Mouse (Mus musculus) forebrain, embryonic 14.5 days (tissue): ENCODE results near the gene Acr. TPM values are rescaled to one million over a fixed set of nuclear protein-coding genes. Genes with fewer than 3 reads are reported as not detected.
A peak's percentile ranks its signal among the peaks of the same experiment; 100 is the strongest.

Source experiments
- ATAC-seq: fragments of 200-750 bp; cut with Nextera tagmentation; 2 replicates; pipeline ENCODE4 v1.8.0; 2017; ENCODE audit warnings: mild to moderate bottlenecking, moderate library complexity
- DNase-seq: peaks from one replicate; pipeline ENCODE4 v3.0.0-alpha.2; 2015; ENCODE audit warnings: low spot score
- H3K27ac ChIP-seq: fragments of 300-500 bp; sonication (generic); 2 replicates; pipeline ENCODE4 v1.5.1; 2014; ENCODE audit warnings: low read depth, mild to moderate bottlenecking, control low read depth, low read length, moderate library complexity
- H3K27me3 ChIP-seq: fragments of 300-500 bp; sonication (generic); replicated peaks from 2 replicates; pipeline ENCODE4 v1.6.1; 2014; ENCODE audit warnings: low read length, control low read depth, mixed read lengths; ENCODE audit not compliant: control insufficient read depth, insufficient read depth
- H3K36me3 ChIP-seq: fragments of 300-500 bp; sonication (generic); 2 replicates; pipeline ENCODE4 v1.6.1; 2014; ENCODE audit warnings: low read length, control low read depth; ENCODE audit not compliant: control insufficient read depth, insufficient read depth
- H3K4me1 ChIP-seq: fragments of 300-500 bp; sonication (generic); 2 replicates; pipeline ENCODE4 v1.6.1; 2014; ENCODE audit warnings: antibody characterized with exemption, low read length, control low read depth; ENCODE audit not compliant: control insufficient read depth, insufficient read depth
- H3K4me2 ChIP-seq: fragments of 300-500 bp; sonication (generic); 2 replicates; pipeline ENCODE4 v1.6.1; 2014; ENCODE audit warnings: mild to moderate bottlenecking, control low read depth, low read length
- H3K4me3 ChIP-seq: fragments of 300-500 bp; sonication (generic); 2 replicates; pipeline ENCODE4 v1.5.1; 2014; ENCODE audit warnings: low read depth, low read length, control low read depth
- H3K9ac ChIP-seq: fragments of 300-500 bp; sonication (generic); 2 replicates; pipeline ENCODE4 v1.6.1; 2014; ENCODE audit warnings: mild to moderate bottlenecking, low read length, control low read depth, moderate library complexity
- H3K9me3 ChIP-seq: fragments of 300-500 bp; sonication (generic); replicated peaks from 2 replicates; pipeline ENCODE4 v1.6.1; 2016; ENCODE audit warnings: low read length, control low read depth, mixed read lengths; ENCODE audit not compliant: control insufficient read depth
- WGBS: fragments of 180-500 bp; shearing (Covaris S2); extraction: QIAGEN DNeasy Blood & Tissue Kit; methylation state at CpG from one replicate; pipeline ENCODE4 v1.1.7; 2014; 5-methylcytosine and 5-hydroxymethylcytosine counted together
- polyA plus RNA-seq: library from polyadenylated mRNA; unstranded; fragments of >200 nt; fragmentation: Nextera tagmentation; extraction: Ambion mirVana; gene quantifications from 2 replicates; pipeline ENCODE4 v1.2.1, GENCODE M21; 2014

The Acr gene
- polyA plus RNA-seq, 1 experiment from 2014 or later: 0.63 TPM

DNA sequence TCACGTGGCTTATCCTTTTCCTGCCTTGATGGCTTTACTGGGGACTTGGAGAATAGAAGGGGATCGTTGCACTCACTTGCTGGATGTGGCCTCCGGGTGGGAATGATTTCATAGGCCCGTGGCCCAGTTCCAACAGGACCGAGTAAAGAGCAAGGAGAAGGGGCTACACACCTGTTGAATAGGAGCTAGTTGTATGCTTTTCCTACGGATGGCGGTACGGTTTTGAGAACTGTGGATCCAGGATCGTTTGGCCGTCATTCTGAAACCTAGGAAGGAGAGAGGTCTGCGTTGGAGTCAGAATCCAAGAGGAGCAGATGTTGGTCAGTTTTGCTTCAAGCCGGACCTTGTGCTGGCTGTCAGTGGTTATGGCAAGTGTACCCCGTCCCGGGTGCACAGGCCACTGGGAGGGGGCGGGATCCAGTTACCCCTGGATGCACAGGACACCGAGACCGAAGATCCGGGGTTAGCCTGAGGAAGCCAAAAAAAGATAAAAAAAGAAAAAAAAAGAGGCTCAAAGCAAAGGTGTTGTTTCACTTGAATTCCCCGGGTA is 41.3 kb upstream of the Acr start:
- peaks cover under 1% of the 10 kb centered on the region for H3K4me1 ChIP-seq
- H3K27ac ChIP-seq: no peak overlapping the region
- no peaks in the 10 kb centered on the region for H3K36me3 ChIP-seq
- ATAC-seq (no peak), DNase-seq (no peak)
- no peaks in the 10 kb centered on the region for H3K9me3 ChIP-seq
- peaks cover 12% of the 10 kb centered on the region; the same call in 1 of the 2 replicates for H3K27me3 ChIP-seq
- H3K9ac ChIP-seq: no peak overlapping the region
- H3K4me3 ChIP-seq: no peak overlapping the region
- no peak overlapping the region for H3K4me2 ChIP-seq
- 94% methylated on average over 19 of the region's 19 CpGs for whole genome bisulfite sequencing

DNA sequence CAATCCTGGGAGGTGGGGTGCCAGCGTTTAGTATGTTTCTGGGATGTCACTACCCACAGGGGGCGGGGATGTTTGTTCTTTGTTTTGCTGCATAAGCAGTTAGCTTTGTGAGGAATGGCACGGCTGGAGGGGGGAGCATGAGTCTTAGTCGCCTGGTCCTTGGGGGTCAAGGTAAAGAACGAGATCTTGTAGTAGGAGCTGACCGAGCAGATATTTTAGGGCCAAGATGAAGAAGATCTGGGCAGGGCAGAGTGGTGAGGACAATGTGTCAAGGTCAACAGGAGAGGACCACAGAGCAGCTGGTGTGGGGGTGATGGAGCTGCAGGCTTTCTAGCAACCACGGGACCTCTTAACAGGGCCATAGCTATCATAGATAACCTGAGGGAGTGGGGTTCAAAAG is 40.7 kb upstream of the Acr start:
- H3K4me3 ChIP-seq: no peak overlapping the region
- 74% methylated on average over 7 of the region's 7 CpGs for WGBS
- peaks cover 11% of the 10 kb centered on the region; the same call in 1 of the 2 replicates for H3K27me3 ChIP-seq
- peaks cover 7% of the 10 kb centered on the region for H3K4me1 ChIP-seq
- H3K4me2 ChIP-seq: no peak overlapping the region
- H3K9ac ChIP-seq: no peak overlapping the region
- H3K9me3 ChIP-seq: no peaks in the 10 kb centered on the region
- no peak for ATAC-seq
- DNase-seq: no peak
- H3K36me3 ChIP-seq: no peaks in the 10 kb centered on the region
- H3K27ac ChIP-seq: no peak overlapping the region

DNA sequence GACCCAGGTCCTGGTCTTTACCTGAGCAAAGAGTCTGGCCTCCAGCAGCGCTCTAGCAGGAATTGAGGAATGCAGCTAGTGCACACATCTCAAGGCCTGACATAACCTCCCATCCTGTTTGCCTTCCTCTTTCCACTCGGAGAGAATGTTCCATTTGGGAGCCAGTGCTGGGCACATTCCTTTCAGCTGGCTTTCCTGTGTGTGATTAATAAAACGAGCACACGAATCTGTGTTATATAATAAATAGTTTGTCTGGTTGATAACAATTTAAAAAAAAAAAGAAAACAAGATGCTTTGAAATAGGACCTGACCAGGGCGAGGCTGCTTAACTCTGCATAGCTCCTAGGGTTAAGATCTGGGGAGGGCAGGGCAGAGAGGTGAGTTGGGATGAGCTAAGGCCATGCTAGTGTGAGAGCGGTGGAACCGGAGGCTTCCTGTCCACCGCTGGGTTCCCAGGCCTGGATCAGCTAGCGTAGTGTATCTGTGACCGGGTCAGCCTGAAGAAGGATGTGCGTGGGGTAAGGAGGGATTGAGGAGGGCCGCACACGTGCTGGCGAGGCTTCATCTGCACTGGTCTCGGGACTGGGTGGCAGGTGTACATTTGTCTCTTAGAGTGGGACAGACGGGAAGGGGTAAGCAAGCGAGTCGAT is 39.8 kb upstream of the Acr start:
- Histone ChIP-seq H3K4me2 (no peak overlapping the region), H3K36me3 (no peaks in the 10 kb centered on the region), H3K9ac (no peak overlapping the region), H3K9me3 (no peaks in the 10 kb centered on the region), H3K4me1 (peaks cover 15% of the 10 kb centered on the region), H3K27me3 (0 out of 2 replicates have a peak, but pooled peaks cover 3% of the 10 kb centered on the region), H3K27ac (no peak overlapping the region), H3K4me3 (no peak overlapping the region)
- ATAC-seq: no peak
- 90% methylated on average over 18 of the region's 18 CpGs for WGBS
- DNase-seq: no peak

DNA sequence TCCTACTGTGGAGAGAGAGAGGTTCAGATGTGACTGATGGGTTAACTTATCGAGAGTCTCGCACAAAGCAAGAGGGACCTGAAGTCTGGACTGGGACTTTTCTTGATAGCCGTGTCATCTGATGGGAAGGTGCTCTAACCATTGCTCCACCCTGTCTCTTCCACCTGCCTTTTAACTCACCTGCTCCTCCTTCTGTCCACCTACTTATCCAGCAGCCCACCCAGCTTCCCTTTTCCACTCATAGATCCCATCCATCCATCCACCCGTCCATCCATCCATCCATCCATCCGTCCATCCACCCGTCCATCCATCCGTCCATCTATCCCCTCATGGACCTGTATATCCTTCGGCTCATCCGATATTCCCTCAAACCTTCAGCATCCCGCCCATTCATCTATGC is 39.2 kb upstream of the Acr start:
- no peak for ATAC-seq
- Histone ChIP-seq H3K4me1 (peaks cover 20% of the 10 kb centered on the region), H3K36me3 (no peaks in the 10 kb centered on the region), H3K4me2 (no peak overlapping the region), H3K9me3 (no peaks in the 10 kb centered on the region), H3K27ac (no peak overlapping the region), H3K4me3 (no peak overlapping the region), H3K27me3 (0 out of 2 replicates have a peak, but pooled peaks cover 3% of the 10 kb centered on the region), H3K9ac (no peak overlapping the region)
- 94% methylated on average over 10 of the region's 10 CpGs for whole genome bisulfite sequencing
- no peak for DNase-seq

DNA sequence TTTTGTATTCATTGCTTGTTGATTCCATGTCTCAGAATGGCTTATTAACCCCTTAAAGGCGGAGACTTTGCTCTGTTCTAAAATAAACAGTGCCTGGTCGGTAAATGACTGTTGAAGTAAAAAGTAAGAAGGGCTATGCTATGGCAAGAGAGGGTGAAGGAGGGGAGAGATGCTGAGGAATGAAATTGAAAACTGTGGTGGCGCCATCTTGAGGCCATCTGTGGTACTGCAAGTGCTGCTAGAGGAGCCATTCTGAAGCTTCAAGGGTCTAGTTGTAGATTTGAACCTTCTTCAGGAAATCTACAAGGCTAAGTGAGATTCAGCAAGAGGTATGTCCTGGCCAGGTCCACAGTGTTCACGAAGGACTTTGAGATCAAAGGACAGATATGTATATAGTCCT is 37.8 kb upstream of the Acr start:
- no peaks in the 10 kb centered on the region for H3K36me3 ChIP-seq
- DNase-seq (peak; percentile 70), ATAC-seq (no peak)
- no peak overlapping the region for H3K4me3 ChIP-seq
- no peak overlapping the region for H3K27ac ChIP-seq
- no peak overlapping the region for H3K9ac ChIP-seq
- WGBS: under 1% methylated on average over 4 of the region's 4 CpGs
- H3K27me3 ChIP-seq: no peaks in the 10 kb centered on the region
- H3K4me2 ChIP-seq: no peak overlapping the region
- H3K4me1 ChIP-seq: peaks cover 20% of the 10 kb centered on the region
- H3K9me3 ChIP-seq: no peaks in the 10 kb centered on the region

DNA sequence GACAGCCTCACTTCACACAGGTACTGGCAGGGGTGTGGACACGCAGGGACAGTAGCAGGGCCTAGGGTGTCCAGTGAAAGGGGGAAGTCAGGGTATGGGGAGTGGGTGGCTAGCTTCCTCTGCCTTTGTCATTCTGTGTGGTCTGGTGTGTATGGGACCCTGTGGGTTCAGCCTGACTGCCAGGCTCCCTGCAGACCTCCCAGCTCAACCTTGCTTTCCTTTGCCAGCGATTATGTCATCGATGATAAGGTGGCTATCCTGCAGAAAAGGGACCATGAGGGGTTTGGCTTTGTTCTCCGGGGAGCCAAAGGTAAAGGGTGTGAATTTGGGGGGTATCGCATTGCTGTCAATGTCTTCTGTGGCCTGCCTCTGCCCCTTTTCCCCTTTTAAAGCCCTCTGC is 36.7 kb upstream of the Acr start:
- ATAC-seq (no peak), DNase-seq (no peak)
- Histone ChIP-seq H3K4me1 (peaks cover 20% of the 10 kb centered on the region), H3K4me2 (no peak overlapping the region), H3K9me3 (no peaks in the 10 kb centered on the region), H3K27ac (no peak overlapping the region), H3K9ac (no peak overlapping the region), H3K4me3 (no peak overlapping the region), H3K27me3 (no peaks in the 10 kb centered on the region), H3K36me3 (no peaks in the 10 kb centered on the region)
- WGBS: 92% methylated on average over 5 of the region's 5 CpGs

DNA sequence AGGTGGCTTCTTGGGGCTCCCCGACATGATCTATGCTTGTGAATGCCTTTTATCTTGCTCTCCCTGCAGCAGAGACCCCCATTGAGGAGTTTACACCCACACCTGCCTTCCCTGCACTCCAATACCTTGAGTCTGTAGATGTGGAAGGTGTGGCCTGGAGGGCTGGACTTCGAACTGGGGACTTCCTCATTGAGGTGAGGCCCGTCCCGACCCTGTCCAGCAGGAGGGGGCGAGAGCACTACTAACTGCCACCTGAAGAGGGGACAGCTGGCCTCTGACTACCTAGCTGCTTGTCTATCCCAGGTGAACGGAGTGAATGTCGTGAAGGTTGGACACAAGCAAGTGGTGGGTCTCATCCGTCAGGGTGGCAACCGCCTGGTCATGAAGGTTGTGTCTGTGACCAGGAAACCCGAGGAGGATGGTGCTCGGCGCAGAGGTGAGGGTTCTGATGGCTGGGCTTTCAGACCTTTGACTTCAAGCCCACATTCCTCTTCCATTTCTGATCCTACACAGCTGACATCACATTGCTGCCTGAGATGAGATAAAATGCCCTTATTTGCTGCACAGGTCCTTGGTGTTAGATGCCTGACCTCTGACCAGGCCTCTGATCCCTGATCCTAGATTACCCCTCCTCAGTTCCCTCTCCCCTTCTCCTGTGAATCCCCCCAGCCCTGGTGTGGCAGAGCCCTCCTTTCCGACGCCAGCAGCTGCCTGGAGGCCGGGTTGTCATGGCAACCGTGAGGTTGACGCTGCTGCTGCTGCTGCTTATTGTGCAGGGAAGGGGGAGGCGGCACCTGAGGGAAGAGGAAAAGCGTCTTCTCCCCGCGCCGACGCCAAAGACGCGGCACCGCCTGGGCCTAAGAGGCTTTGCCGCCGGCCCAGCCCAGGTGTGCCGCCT is 35.9 kb upstream of the Acr start:
- DNase-seq: peak; percentile 95
- H3K27me3 ChIP-seq: no peaks in the 10 kb centered on the region
- peak; percentile 94 for ATAC-seq
- peak overlapping the region; percentile 88 for H3K27ac ChIP-seq
- WGBS: 20% methylated on average over 28 of the region's 29 CpGs
- no peaks in the 10 kb centered on the region for H3K9me3 ChIP-seq
- H3K9ac ChIP-seq: peak overlapping the region; percentile 73
- no peaks in the 10 kb centered on the region for H3K36me3 ChIP-seq
- H3K4me1 ChIP-seq: peaks cover 20% of the 10 kb centered on the region
- peak overlapping the region; percentile 77 for H3K4me2 ChIP-seq
- peak overlapping the region; percentile 41 for H3K4me3 ChIP-seq

DNA sequence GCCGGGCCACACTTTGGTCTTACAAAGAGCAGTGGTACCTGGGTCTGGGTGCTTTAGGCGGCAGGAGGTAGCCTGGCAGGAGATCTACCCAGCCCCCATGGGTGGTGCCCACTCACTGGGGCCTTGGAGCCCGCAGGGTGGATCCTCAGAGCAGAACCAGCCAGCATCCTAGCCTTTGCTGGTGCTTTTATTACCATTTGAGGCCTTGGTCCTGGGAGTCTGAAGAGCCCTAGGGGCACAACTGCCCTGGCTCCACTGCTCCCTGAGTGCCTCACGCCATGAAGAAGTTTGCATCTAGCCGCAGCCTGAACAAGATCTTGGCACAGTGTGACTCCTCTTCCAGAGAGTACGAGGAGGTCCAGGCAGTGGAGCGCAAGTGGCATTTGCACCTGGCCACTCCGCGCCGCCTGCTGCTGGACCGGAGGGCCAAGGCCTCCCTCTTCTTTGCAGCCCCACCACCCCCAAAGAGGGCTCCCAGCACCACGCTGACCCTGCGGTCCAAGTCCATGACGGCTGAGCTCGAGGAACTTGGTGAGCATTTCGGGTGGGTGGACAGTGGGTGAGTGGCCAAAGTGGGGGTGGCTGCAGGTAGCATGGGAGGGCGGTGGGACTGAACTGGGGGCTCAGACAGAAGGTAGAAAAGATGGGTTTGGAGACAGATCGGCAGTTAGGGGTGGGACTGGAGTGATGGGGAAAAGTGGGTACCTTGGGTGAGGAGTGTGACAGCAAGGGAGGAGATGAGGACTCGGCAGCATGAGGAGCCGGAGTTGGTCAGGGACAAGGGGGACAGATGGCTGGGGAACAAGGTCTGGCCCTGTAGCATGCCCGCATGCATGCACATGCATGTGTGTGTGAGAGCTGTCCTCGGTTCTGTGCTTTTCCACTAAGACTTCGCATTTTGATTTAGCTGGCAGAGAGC is 34.9 kb upstream of the Acr start:
- DNase-seq (no peak), ATAC-seq (peak; percentile 56)
- Histone ChIP-seq H3K9ac (peak overlapping the region; percentile 73), H3K9me3 (no peaks in the 10 kb centered on the region), H3K4me3 (peak overlapping the region; percentile 41), H3K4me2 (peak overlapping the region; percentile 77), H3K4me1 (peaks cover 20% of the 10 kb centered on the region), H3K27me3 (no peaks in the 10 kb centered on the region), H3K27ac (peak overlapping the region; percentile 88), H3K36me3 (no peaks in the 10 kb centered on the region)
- WGBS: 64% methylated on average over 23 of the region's 23 CpGs
